Mouse (Mus musculus) ZHBTc4 (cell line): ENCODE measurements around the gene Dars2.
"Not testable (repeated sequence)": the region's sequence is repeated elsewhere in the genome, so short reads cannot be mapped to it uniquely, and the experiment has no call there.

Experiments used
- DNase-seq: peaks from one replicate; pipeline ENCODE4 v3.0.0-alpha.2; 2011; ENCODE audit warnings: low read depth, low spot score

The Dars2 gene

GRCm38 (mm10) chr1:161035281-161035785, 35.1 kb downstream of the Dars2 start:
- DNase-seq = peak; percentile 67

- DNase-seq = peak; percentile 99
Observed at GRCm38 (mm10) chr1:161034435-161035280, 35.8 kb downstream of the Dars2 start, which contains the start of gene Zbtb37. Gene Zbtb37, minus strand, starts transcription at chr1:161034849.

- no peak for DNase-seq
Observed at GRCm38 (mm10) chr1:161033856-161034434, 36.5 kb downstream of the Dars2 start.

GRCm38 (mm10) chr1:161032345-161032744, 38.1 kb downstream of the Dars2 start:
- DNase-seq = no peak

DNA sequence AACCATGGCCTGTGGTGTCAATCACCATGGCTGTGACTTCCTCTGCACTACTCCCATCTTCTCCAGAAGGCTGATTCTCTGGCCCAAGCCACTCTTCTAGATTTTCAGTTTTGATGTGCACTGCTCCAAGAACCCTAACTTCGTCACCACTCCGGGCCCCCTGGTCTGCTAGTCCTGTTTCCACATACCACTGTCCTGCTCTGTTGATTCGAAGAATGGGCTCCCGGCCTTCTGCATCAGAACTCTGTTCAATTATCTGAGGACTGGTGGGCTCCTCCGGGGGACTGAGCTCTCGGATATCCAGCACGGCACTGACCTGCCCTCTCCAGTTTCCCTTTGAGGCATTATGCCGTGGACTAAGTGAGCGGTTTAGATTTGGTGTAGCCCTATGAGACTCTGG, 38.6 kb downstream of the Dars2 start:
- no peak for DNase-seq

DNA sequence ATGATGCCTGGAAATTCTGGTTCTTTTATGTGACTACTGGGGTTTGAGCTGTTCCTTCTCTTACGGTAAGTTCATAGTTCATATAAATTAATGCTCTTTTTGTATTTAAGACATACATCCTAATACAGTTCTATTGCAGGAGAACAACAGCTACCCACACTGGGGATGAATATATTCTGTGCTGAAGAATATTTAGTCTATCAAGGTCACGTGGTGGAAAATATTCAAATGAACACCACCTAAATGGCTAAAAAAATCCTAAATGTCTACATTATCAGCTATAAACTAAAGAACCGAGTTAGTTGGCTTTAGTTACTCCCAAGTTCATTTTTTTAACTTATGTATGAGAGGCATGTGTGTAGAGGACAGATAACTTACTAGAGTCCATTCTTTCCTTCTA, 40.4 kb downstream of the Dars2 start:
- DNase-seq = no peak

DNA sequence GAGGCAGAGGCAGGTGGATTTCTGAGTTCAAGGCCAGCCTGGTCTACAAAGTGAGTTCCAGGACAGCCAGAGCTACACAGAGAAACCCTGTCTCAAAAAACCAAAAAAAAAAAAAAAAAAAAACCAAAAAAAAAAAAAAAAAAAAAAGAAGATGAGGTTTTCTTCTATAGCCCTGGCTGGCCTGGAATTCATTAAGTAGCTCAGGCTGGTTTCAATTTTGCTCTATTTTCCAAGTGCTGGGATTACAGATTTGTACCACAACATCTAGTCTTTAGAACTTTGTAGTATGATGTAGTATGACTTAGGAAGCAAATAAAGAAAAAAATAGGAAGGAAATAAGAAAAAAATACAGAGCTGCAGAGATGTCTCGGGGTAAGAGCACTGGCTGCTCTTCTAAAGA, 42.0 kb downstream of the Dars2 start:
- not testable (repeated sequence) for DNase-seq

- no peak for DNase-seq
Observed at GRCm38 (mm10) chr1:161027196-161027595, 43.3 kb downstream of the Dars2 start.

GRCm38 (mm10) chr1:161025410-161026210, 44.8 kb downstream of the Dars2 start:
- no peak for DNase-seq

- DNase-seq = no peak
Observed at GRCm38 (mm10) chr1:161020051-161020450, 50.4 kb downstream of the Dars2 start.

- DNase-seq = no peak
Observed at GRCm38 (mm10) chr1:161016378-161016777, 54.1 kb downstream of the Dars2 start.

DNA sequence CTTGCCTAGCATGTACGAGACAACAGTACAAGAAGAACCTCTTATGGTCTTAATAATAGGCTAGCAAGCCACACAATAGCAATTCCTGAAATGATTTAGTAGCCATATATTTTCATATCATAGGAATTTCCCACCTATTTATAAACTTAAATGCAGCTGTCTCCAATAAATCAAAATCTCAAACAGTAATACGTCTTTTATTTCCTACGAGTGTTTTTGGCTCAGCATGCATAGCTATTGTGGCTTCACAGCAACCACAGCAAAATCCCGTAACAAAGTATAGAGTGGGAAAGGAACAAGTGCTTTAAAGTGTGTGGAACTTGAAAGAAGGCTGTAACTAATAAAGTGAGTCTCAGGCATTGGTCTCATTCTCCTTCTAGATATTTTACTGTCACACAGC, 60.0 kb downstream of the Dars2 start:
- no peak for DNase-seq

DNA sequence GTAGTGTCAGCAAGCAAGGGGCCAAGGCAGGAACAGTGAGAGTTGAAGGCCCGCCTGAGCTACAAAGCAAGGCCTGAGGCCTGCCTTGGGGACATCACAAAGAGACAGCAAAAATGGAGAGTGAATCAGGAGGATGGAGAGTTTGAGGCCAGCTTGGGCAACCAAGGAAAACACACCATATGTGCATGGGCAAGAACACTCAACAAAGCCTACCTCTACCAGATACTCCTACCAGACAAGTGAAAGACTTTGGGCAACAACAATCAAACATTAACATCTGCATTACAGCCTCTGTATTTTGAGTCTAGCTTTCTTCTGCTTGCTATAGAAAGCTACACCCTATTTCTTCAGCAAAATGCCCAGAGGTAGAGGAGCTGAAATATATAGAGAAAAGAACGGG, 62.4 kb downstream of the Dars2 start:
- DNase-seq = no peak

GRCm38 (mm10) chr1:161006471-161006870, 64.0 kb downstream of the Dars2 start:
- peak; percentile 32 for DNase-seq

GRCm38 (mm10) chr1:161005526-161005925, 64.9 kb downstream of the Dars2 start:
- DNase-seq = peak; percentile 61

- no peak for DNase-seq
Observed at GRCm38 (mm10) chr1:161004942-161005341, 65.5 kb downstream of the Dars2 start.

DNA sequence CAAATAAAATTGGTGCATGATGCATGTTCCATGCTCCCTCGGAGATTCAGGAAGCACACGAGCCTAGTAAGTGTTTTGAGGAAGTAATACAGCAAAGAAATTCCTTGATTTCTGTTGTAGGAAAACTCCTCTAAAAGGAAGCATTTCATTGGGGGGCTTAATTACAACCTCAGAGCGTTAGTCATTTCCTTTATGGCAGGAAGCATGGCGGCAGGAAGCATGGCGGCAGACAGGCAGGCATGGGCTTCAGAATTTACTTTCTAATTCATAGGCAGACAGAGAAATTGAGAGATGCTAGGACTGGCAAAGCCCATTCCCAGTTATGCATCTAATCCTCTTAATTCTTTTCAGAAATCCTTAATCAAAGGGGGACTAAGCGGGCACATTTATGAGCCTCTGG, 76.6 kb downstream of the Dars2 start:
- no peak for DNase-seq
